Mouse (Mus musculus) A20 (cell line): ENCODE data around the gene Gm12695.
A peak's percentile ranks its signal among the peaks of the same experiment; 100 is the strongest.

Source experiments
- DNase-seq: peaks from one replicate; pipeline ENCODE4 v3.0.0-alpha.2; 2011; ENCODE audit warnings: low read depth, low spot score

The Gm12695 gene

GRCm38 (mm10) chr4:96785086-96785485, at the start of gene Gm12695:
Gm12695 (minus strand) TSS chr4:96785186.
- no peak for DNase-seq

- DNase-seq = no peak
Measured at GRCm38 (mm10) chr4:96825540-96826045, 40.6 kb upstream of the Gm12695 start.

DNA sequence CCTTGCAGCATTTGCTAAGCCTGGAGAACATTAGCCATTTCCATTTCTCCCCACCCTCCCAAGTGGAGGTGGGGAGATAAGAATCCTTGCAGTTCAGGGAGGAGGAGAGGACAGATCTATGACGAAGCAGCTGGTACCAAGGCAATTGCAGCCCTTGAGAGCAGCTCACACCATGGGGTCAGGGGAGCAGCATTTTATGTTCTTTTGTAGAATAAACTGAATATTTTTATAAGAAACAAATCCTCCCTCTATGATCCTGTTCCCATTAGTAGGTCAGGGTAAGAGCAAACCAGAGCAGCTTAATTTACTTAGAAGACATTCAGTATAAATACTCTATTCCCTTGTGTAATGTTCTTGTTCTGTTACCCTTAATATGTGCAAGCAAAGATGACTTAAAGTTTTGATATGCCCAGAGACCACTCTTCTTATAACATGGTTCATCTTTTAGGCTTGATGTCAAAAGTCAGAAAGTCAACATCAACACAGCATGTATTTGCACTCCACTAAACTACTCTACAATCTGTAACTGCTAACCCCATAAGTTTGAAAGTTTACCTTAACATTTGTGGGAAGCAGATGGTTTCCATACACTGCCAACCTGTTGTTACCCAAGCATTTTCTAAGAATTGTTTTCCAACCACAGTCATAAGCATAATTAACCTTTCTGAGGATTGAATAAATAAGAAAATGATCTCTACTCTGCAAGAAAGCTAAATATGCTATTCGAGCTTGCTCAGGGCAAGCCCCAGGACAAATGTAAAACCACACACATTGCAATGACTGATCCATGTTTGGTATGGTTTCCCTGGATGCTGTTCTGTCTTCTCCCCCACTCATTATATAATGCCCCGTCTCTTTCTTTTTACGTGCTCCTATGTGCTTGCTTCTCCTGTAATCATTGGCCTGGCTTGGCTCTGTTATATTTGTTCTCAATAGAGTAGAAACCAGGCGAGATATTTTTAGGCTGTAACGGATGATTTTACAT, 22.1 kb upstream of the Gm12695 start:
- no peak for DNase-seq

GRCm38 (mm10) chr4:96799380-96800157, 14.6 kb upstream of the Gm12695 start:
- no peak for DNase-seq

DNA sequence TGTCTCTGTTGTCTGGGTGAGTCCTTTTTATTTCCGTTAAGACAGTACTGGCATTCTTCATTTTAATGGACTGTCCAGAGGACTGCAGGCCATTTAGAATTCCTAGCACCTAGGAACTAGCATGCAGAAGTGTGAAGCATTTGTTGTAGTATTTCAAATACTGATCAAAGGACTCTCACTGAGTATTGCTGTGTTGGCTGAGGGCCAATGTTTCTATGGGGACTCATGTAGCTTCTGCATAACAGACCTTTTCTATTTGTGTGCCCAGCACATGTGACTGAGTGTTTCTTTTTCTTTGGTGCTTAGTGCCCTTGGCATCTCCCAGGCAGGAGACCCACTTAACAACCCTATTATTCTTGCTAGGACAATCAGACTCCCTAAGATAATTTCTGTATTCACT, 12.6 kb upstream of the Gm12695 start:
- DNase-seq = no peak

GRCm38 (mm10) chr4:96791301-96791700, 6.3 kb upstream of the Gm12695 start:
- DNase-seq = no peak

- DNase-seq = no peak
Measured at GRCm38 (mm10) chr4:96789905-96790304, 4.9 kb upstream of the Gm12695 start.

- no peak for DNase-seq
Measured at GRCm38 (mm10) chr4:96786610-96787009, 1.6 kb upstream of the Gm12695 start.

DNA sequence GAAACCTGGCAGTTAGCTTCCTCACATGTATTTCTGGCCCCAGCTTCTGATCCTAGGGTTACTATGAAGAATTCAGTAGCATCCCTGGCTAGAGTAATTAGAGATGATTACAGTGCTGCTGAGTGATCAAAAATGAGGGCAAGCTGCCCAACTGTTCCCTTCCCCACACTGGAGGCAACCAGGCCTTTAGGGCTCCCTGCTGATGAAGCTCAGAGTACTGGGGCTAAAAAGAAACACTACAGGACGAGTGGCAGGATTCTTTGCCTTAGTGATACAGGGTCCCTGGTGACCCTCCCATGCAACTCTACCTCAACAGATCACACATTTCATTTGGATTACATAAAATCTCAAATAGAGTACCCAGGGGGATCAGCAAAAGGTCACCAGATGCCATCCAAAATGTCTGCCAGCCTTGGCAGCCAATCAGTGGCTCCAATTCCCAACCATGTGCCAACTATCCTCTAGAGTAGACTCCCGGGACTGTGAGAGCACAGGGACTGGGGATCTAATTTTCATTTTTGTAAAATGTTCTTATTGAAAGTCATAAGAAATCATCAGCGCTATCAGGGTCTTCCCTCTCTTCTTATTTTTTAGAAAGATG, 11.9 kb downstream of the Gm12695 start:
- DNase-seq = no peak

DNA sequence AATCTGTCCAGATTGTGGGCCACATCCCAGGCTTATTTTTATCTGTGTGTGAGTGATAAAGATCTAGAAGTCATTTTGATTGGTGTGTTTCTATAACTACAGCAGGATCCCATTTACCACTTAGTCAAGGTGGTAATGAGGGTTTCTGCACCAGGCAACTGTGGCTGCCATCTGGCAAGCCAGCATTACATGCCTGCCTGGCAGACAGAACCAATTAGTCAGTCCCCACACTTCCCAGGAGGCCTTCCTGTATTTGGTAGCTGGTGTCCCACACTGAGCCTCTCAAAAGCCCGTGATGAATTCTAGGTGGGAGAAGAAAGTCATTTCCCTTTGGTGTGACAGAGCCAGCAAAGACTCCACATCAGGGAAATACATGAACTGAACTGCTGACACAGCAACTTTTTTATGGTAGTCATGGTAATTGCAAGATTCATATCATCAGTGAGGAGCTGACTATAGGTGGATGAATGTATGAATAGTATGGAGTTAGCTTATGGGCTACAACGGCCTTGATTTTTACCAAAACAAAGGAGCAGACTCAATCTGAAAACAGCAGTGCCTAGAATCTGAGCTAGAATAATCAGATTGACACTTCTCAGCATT, 18.5 kb downstream of the Gm12695 start:
- DNase-seq = no peak

DNA sequence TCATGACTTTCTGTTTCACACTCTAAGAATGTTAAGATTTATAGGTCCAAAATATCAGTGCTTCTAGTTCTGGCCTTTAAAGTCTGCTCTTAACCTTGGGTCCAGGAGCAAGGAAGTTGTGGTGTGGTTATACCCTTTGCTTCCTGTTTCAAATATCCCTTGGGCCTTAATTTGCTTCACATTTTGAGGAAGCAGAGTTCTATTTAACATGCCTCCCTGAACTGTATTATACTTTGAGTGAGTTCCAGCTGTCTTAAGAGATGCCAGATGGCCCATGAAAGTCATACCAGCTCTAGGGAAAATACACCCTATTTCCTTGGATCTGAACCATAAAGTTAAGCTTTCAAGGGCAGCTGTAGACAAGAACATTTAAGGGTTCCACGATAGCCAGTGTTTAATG, 33.0 kb downstream of the Gm12695 start:
- DNase-seq = no peak

- DNase-seq = no peak
Measured at GRCm38 (mm10) chr4:96740472-96740871, 44.5 kb downstream of the Gm12695 start.

DNA sequence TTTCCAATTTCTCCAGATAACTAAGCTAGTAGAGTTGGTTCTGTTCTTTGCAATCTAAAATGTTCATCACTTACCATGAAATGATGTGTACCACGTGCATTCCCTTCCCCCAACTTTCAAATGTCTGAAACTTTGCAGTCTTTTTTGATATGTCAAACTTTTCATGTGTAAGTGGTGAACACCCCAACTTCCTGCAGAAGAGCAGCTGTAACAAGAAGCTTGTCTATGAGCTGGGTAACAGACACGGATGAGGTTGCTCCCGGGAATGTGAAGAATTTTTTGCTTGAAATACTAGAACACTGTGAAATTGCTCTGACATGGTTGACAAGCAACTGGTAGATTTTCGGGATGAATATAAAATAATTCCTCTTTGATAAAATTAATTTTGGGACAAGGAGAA, 55.7 kb downstream of the Gm12695 start:
- DNase-seq = no peak

GRCm38 (mm10) chr4:96728211-96728610, 56.8 kb downstream of the Gm12695 start:
- no peak for DNase-seq

GRCm38 (mm10) chr4:96725415-96726055, 59.5 kb downstream of the Gm12695 start:
- no peak for DNase-seq

GRCm38 (mm10) chr4:96722301-96722700, 62.7 kb downstream of the Gm12695 start:
- no peak for DNase-seq

DNA sequence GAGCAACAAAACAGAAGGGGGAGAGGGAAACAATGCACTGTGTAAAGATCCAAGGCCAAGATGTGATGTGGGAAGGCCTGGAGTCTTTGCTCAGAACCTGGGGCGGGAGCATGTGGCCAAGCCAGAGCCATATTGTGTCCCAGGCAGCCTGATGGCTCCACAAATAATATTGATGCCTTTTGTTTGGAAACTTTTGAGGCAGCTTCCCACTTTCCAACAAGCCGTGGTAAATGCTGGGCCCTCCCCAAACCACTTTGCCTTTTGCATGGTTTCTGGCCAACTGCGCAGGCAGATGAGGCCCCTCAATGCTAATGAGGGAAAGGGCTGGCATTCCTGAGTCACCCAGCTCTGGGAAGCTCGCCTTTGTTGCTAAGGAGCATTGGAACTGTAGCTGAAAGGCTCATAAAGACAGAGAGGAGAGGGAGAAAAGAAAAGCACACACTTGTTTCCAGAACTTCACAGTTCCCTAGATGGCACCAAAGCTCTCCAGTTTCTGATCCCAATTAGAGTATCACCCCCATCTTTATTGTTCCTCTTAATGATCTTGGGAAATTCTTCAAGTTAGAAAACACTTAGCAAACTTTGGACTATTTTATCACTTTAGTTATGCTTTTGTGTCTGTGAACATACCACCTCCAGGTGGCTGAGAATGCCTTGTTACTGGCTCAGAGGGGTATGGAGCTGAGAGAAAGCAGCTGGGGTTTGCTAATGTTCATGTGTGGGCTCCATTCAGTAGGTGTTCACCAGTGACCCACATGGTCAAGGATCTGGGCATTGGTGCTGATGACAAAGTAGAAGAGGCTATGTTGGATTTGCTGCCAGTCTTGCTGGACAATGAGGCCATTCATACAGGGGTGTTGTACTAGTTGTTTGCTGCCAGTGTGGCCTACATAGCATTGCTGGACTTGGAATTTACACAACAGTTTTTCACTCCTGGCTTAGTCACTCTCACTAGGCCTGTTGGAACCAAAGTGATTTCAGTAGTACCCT, 65.7 kb downstream of the Gm12695 start:
- DNase-seq = no peak

DNA sequence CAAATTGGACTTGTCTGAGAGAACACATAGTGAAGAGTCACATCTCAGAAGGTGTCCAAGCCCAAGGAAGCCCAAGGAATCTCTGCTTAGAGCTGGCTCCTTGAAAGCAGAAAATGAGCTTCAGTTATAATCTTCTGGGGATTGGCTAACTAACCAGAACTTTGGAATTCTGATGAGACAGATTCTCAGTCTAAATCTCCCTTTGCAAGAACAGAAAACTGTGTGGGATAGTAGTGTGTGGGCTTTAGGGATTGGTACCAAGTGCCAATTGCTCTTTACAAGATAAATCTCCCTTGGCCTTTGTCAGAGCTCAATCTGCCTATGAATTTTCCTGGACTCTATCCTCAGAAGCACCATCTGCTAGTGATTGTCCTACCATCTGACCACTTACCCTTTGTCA, 66.5 kb downstream of the Gm12695 start:
- no peak for DNase-seq

- DNase-seq = peak; percentile 5
Measured at GRCm38 (mm10) chr4:96705281-96705951, 79.6 kb downstream of the Gm12695 start.
